Comparison of ENCODE assay signal across 12 mouse cellular contexts in genomic region chr9:91382471-91383255, GRCm38 (mm10). TPM values are rescaled to one million over a fixed set of nuclear protein-coding genes. Genes with fewer than 3 reads are reported as not detected.
A peak's percentile ranks its signal among the peaks of the same experiment; 100 is the strongest.
DNase-seq lines count a peak whose midpoint lies in the region; ATAC-seq and TF ChIP-seq lines count a peak whose summit lies in the region.
"Had no signal": no experiment of that assay in that cellular context is flagged by ENCODE, and none has a peak within 500 bp of the region (broad histone marks: within the 10 kb centered on the region; RNA-seq: fewer than 3 reads in every experiment).

No protein-coding gene starts in this region.

- 5% methylated on average over 24 of the region's 24 CpGs for WGBS in embryonic facial prominence, embryonic 14.5 days
- 3% methylated on average over 24 of the region's 24 CpGs for WGBS in hindbrain, postnatal 0 days
- 3% methylated on average over 24 of the region's 24 CpGs for WGBS in neural tube, embryonic 15.5 days
- 2% methylated on average over 24 of the region's 24 CpGs for WGBS in kidney, embryonic 16.5 days

- TF ChIP-seq CTCF in layer of hippocampus, adult 2 months (conservative IDR thresholded peaks at IDR 0.05), result no peak
- TF ChIP-seq CTCF in hindbrain, postnatal 0 days (IDR thresholded peaks at IDR 0.05; ENCODE audit: low read depth), result no peak

- H3K9me3 ChIP-seq in embryonic facial prominence, embryonic 14.5 days (ENCODE audit: control insufficient read depth, low read length), result no peaks in the 10 kb centered on the region
- no peaks in the 10 kb centered on the region for H3K9me3 ChIP-seq in hindbrain, postnatal 0 days (ENCODE audit: low read length)
- no peaks in the 10 kb centered on the region for H3K9me3 ChIP-seq in neural tube, embryonic 15.5 days (replicated peaks)
- H3K9me3 ChIP-seq in kidney, embryonic 16.5 days (ENCODE audit: low read length), result no peaks in the 10 kb centered on the region
- H3K9me3 ChIP-seq: heart, embryonic 13.5 days had no signal

- peaks cover 7% of the 10 kb centered on the region; the same call in 1 of the 2 replicates for H3K4me1 ChIP-seq in embryonic facial prominence, embryonic 14.5 days (ENCODE audit: control insufficient read depth, insufficient read depth, low read length)
- H3K4me1 ChIP-seq in hindbrain, postnatal 0 days (ENCODE audit: insufficient read depth, low read length), result 0 out of 2 replicates have a peak, but pooled peaks cover 7% of the 10 kb centered on the region
- H3K4me1 ChIP-seq in neural tube, embryonic 15.5 days, result peaks cover 34% of the 10 kb centered on the region
- no peaks in the 10 kb centered on the region for H3K4me1 ChIP-seq in kidney, embryonic 16.5 days (ENCODE audit: insufficient read depth, low read length)

- DNase-seq in layer of hippocampus, adult 2 months (ENCODE audit: low spot score in 2 of 2), result no peak
- DNase-seq in layer of hippocampus, adult 9-10 months (ENCODE audit: low spot score), result no peak
- no peak for DNase-seq in embryonic facial prominence, embryonic 14.5 days (ENCODE audit: low spot score)
- peak; percentile 60 for DNase-seq in hindbrain, postnatal 0 days (ENCODE audit: low spot score)
- no peak for DNase-seq in frontal cortex, postnatal 25 days (ENCODE audit: low spot score in 2 of 2)
- DNase-seq in urinary bladder, adult 2 months (ENCODE audit: low spot score), result no peak
- DNase-seq: lung, postnatal 10 days had no signal

- H3K36me3 ChIP-seq in embryonic facial prominence, embryonic 14.5 days (ENCODE audit: control insufficient read depth, insufficient read depth, low read length), result no peaks in the 10 kb centered on the region
- H3K36me3 ChIP-seq in hindbrain, postnatal 0 days (ENCODE audit: insufficient read depth, low read length), result no peaks in the 10 kb centered on the region
- H3K36me3 ChIP-seq in neural tube, embryonic 15.5 days, result no peaks in the 10 kb centered on the region
- no peaks in the 10 kb centered on the region for H3K36me3 ChIP-seq in kidney, embryonic 16.5 days (ENCODE audit: insufficient read depth, low read length)
- H3K36me3 ChIP-seq: heart, embryonic 13.5 days had no signal

- no peak overlapping the region for H3K9ac ChIP-seq in embryonic facial prominence, embryonic 14.5 days (ENCODE audit: low read depth, low read length)
- peak overlapping the region; percentile 82 for H3K9ac ChIP-seq in hindbrain, postnatal 0 days (replicated peaks; ENCODE audit: low read length)
- peak overlapping the region; percentile 37 for H3K9ac ChIP-seq in neural tube, embryonic 15.5 days (replicated peaks)
- no peak overlapping the region for H3K9ac ChIP-seq in kidney, embryonic 16.5 days (replicated peaks; ENCODE audit: low read length)

- H3K4me2 ChIP-seq in embryonic facial prominence, embryonic 14.5 days (ENCODE audit: low read depth, low read length), result peak overlapping the region; percentile 89; the same call in 1 of the 2 replicates
- peak overlapping the region; percentile 65 for H3K4me2 ChIP-seq in hindbrain, postnatal 0 days (ENCODE audit: low read depth, low read length)
- peak overlapping the region; percentile 71 for H3K4me2 ChIP-seq in neural tube, embryonic 15.5 days
- H3K4me2 ChIP-seq in kidney, embryonic 16.5 days (replicated peaks; ENCODE audit: low read depth, low read length), result no peak overlapping the region

- ATAC-seq in embryonic facial prominence, embryonic 14.5 days (ENCODE audit: low read depth), result no peak
- ATAC-seq in hindbrain, postnatal 0 days, result no peak
- no peak for ATAC-seq in neural tube, embryonic 15.5 days (ENCODE audit: low FRiP score)
- ATAC-seq in kidney, embryonic 16.5 days (ENCODE audit: low FRiP score, low TSS enrichment), result no peak

- H3K27ac ChIP-seq in layer of hippocampus, adult 2 months, result peak overlapping the region; percentile 32; the same call in 1 of the 2 replicates
- no peak overlapping the region; the same call in 1 of the 2 replicates for H3K27ac ChIP-seq in embryonic facial prominence, embryonic 14.5 days (replicated peaks; ENCODE audit: low read depth, low read length)
- H3K27ac ChIP-seq in hindbrain, postnatal 0 days, result peak overlapping the region; percentile 98
- H3K27ac ChIP-seq in neural tube, embryonic 15.5 days (replicated peaks), result peak overlapping the region; percentile 95
- H3K27ac ChIP-seq in kidney, embryonic 16.5 days (ENCODE audit: low read length), result no peak overlapping the region
- H3K27ac ChIP-seq: heart, embryonic 13.5 days; kidney, postnatal 0 days had no signal

- no peak overlapping the region for H3K4me3 ChIP-seq in layer of hippocampus, adult 2 months
- no peak overlapping the region for H3K4me3 ChIP-seq in embryonic facial prominence, embryonic 14.5 days (ENCODE audit: low read depth, low read length)
- H3K4me3 ChIP-seq in hindbrain, postnatal 0 days (ENCODE audit: low read length), result peak overlapping the region; percentile 47
- H3K4me3 ChIP-seq in neural tube, embryonic 15.5 days (replicated peaks), result peak overlapping the region; percentile 49
- no peak overlapping the region for H3K4me3 ChIP-seq in kidney, embryonic 16.5 days (ENCODE audit: low read length)

- peaks cover 100% of the 10 kb centered on the region for H3K27me3 ChIP-seq in embryonic facial prominence, embryonic 14.5 days (replicated peaks; ENCODE audit: control insufficient read depth, insufficient read depth, low read length)
- H3K27me3 ChIP-seq in hindbrain, postnatal 0 days (ENCODE audit: insufficient read depth, low read length), result peaks cover 21% of the 10 kb centered on the region
- H3K27me3 ChIP-seq in neural tube, embryonic 15.5 days (replicated peaks), result peaks cover 53% of the 10 kb centered on the region
- H3K27me3 ChIP-seq in kidney, embryonic 16.5 days (ENCODE audit: insufficient read depth, low read length), result peaks cover 97% of the 10 kb centered on the region

RNA-seq across cellular contexts. Expression of gene Zic1, which starts 17.1 kb away (rescaled TPM):
- total RNA-seq in layer of hippocampus, adult 2 months (2021), result 10 to 100 TPM; 12.1 to 18.4 TPM
- polyA plus RNA-seq in embryonic facial prominence, embryonic 14.5 days (2014; fragmentation: Nextera tagmentation; extraction: Ambion mirVana), result 2.7 and 2.8 TPM in 2 replicates
- total RNA-seq in hindbrain, postnatal 0 days (2014; rRNA removed), result 281 and 342 TPM in 2 replicates
- polyA plus RNA-seq in hindbrain, postnatal 0 days (2015; fragmentation: Nextera tagmentation; extraction: Ambion mirVana), result 19.7 and 21.5 TPM in 2 replicates
- 9.7 and 13.2 TPM in 2 replicates for polyA plus RNA-seq in neural tube, embryonic 15.5 days (2015; fragmentation: Nextera tagmentation; extraction: Ambion mirVana)
- 0.03 and 0.08 TPM in 2 replicates for polyA plus RNA-seq in urinary bladder, adult 2 months (2012; rRNA removed)
- polyA plus RNA-seq in kidney, embryonic 16.5 days (2015; fragmentation: Nextera tagmentation; extraction: Ambion mirVana), result not detected in 2 replicates
- polyA plus RNA-seq: heart, embryonic 13.5 days; kidney, postnatal 0 days; stomach, embryonic 14.5 days had no signal

RNA-seq across cellular contexts. Expression of gene Zic4, which starts 20.4 kb away (rescaled TPM):
- total RNA-seq in layer of hippocampus, adult 2 months (2021), result 1 to 10 TPM; 2.8 to 3.3 TPM
- 7.6 and 9.7 TPM in 2 replicates for polyA plus RNA-seq in embryonic facial prominence, embryonic 14.5 days (2014; fragmentation: Nextera tagmentation; extraction: Ambion mirVana)
- 107 and 144 TPM in 2 replicates for total RNA-seq in hindbrain, postnatal 0 days (2014; rRNA removed)
- polyA plus RNA-seq in hindbrain, postnatal 0 days (2015; fragmentation: Nextera tagmentation; extraction: Ambion mirVana), result 51.0 and 58.2 TPM in 2 replicates
- 28.3 and 44.9 TPM in 2 replicates for polyA plus RNA-seq in neural tube, embryonic 15.5 days (2015; fragmentation: Nextera tagmentation; extraction: Ambion mirVana)
- 0.01 TPM in 1 of 2 replicates, not detected in the other for polyA plus RNA-seq in urinary bladder, adult 2 months (2012; rRNA removed)
- polyA plus RNA-seq in kidney, embryonic 16.5 days (2015; fragmentation: Nextera tagmentation; extraction: Ambion mirVana), result not detected in 2 replicates
- polyA plus RNA-seq: heart, embryonic 13.5 days; kidney, postnatal 0 days; stomach, embryonic 14.5 days had no signal

Comparison
In these comparisons a context has a peak if more than half of its experiments do, and no peak if none do; other contexts are left out.
1. H3K27ac ChIP-seq: peak in layer of hippocampus, adult 2 months (single experiment), hindbrain, postnatal 0 days (single experiment) and neural tube, embryonic 15.5 days (single experiment); none in embryonic facial prominence, embryonic 14.5 days (single experiment) and kidney, embryonic 16.5 days (single experiment).
2. H3K4me3 ChIP-seq: peak in hindbrain, postnatal 0 days (single experiment) and neural tube, embryonic 15.5 days (single experiment); none in layer of hippocampus, adult 2 months (single experiment), embryonic facial prominence, embryonic 14.5 days (single experiment) and kidney, embryonic 16.5 days (single experiment).
3. H3K9ac ChIP-seq: peak in hindbrain, postnatal 0 days (single experiment) and neural tube, embryonic 15.5 days (single experiment); none in embryonic facial prominence, embryonic 14.5 days (single experiment) and kidney, embryonic 16.5 days (single experiment).